Mouse (Mus musculus): ENCODE measurements around the gene Rdh12.

Gene Rdh12

DNA sequence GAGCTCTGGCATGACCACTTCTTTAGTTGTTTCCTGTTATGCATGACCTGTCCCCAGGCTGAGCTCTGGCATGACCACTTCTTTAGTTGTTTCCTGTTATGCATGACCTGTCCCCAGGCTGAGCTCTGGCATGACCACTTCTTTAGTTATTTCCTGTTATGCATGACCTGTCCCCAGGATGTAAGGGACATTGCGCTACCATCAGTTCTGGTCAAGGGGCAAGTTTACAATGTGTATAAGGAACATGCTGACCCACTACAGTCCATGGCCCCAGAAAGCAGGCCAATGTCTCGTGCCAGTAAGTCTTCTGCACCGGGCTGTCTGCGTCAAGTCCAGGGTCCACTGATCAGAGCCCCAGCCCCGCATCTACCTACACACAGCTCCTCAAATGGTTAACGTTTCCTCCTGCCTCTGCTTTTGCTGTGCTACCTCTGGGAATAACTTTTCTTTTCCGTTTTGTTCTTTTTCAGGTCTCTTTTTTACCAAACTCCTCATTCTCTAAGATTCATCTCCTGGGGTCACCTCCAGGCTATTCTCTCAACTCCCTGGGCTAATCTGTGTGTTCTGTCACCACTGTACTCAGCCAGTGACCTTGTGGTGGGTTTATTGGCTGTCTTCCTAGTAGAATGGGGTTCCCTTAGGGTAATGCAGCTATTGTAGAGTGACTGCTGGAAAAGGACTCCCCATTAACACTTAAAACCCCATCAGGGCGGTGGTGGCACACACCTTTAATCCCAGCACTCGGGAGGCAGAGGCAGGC is 44.8 kb downstream of the Rdh12 start:
- DNase-seq (ENCODE audit: low read depth), result no peak

GRCm38 (mm10) chr12:79254975-79255374 is 46.3 kb downstream of the Rdh12 start:
- DNase-seq (ENCODE audit: low read depth), result no peak

GRCm38 (mm10) chr12:79260154-79260553 is 51.4 kb downstream of the Rdh12 start:
- no peak for DNase-seq (ENCODE audit: low read depth)

GRCm38 (mm10) chr12:79261035-79261434 is 52.3 kb downstream of the Rdh12 start:
- peak; percentile 5 for DNase-seq (ENCODE audit: low read depth)

Data from fibroblast of lung, adult 2 months (primary cell).